Mouse (Mus musculus): ENCODE data around the gene Arl8a. TPM values are rescaled to one million over a fixed set of nuclear protein-coding genes. Genes with fewer than 3 reads are reported as not detected.

Arl8a gene
- total RNA-seq, 2 experiments from 2014 or later = 52.5 to 56.3 TPM

- no peak for DNase-seq
Observed at GRCm38 (mm10) chr1:135133678-135134435, 12.8 kb upstream of the Arl8a start.

- no peak for DNase-seq
Observed at GRCm38 (mm10) chr1:135135111-135135787, 11.4 kb upstream of the Arl8a start.

- peak; percentile 58 to 63 for DNase-seq
Observed at GRCm38 (mm10) chr1:135136500-135136899, 10.1 kb upstream of the Arl8a start.

- DNase-seq = no peak
Observed at GRCm38 (mm10) chr1:135139906-135140305, 6.7 kb upstream of the Arl8a start.

- no peak for DNase-seq
Observed at GRCm38 (mm10) chr1:135142452-135142851, 4.2 kb upstream of the Arl8a start.

- no peak for DNase-seq
Observed at GRCm38 (mm10) chr1:135143940-135144339, 2.7 kb upstream of the Arl8a start.

GRCm38 (mm10) chr1:135146946-135147701 is 500 bp downstream of the Arl8a start:
- peak; percentile 91 to 96 for DNase-seq

GRCm38 (mm10) chr1:135147702-135148058 is 1.1 kb downstream of the Arl8a start:
- DNase-seq = no peak

- DNase-seq = no peak
Observed at GRCm38 (mm10) chr1:135148476-135148875, 1.9 kb downstream of the Arl8a start.

GRCm38 (mm10) chr1:135148996-135149395 is 2.4 kb downstream of the Arl8a start:
- no peak for DNase-seq

GRCm38 (mm10) chr1:135154011-135154410 is 7.4 kb downstream of the Arl8a start:
- DNase-seq = no peak

GRCm38 (mm10) chr1:135154411-135154959 is 7.9 kb downstream of the Arl8a start:
- peak; percentile 64 to 75 for DNase-seq

GRCm38 (mm10) chr1:135156300-135156699 is 9.7 kb downstream of the Arl8a start:
- DNase-seq = no peak

GRCm38 (mm10) chr1:135158633-135159032 is 12.0 kb downstream of the Arl8a start:
- no peak for DNase-seq

GRCm38 (mm10) chr1:135159074-135159473 is 12.4 kb downstream of the Arl8a start:
- no peak for DNase-seq

GRCm38 (mm10) chr1:135159556-135160123 is 13.0 kb downstream of the Arl8a start:
- no peak for DNase-seq

- DNase-seq = no peak
Observed at GRCm38 (mm10) chr1:135160411-135161050, 13.9 kb downstream of the Arl8a start.

- no peak for DNase-seq
Observed at GRCm38 (mm10) chr1:135162720-135163119, 16.1 kb downstream of the Arl8a start.

- DNase-seq = no peak
Observed at GRCm38 (mm10) chr1:135167435-135167834, 20.8 kb downstream of the Arl8a start, which contains the start of gene Gpr37l1. Gene Gpr37l1 (minus strand): TSS chr1:135167681.

- no peak for DNase-seq
Observed at GRCm38 (mm10) chr1:135168453-135169200, 22.0 kb downstream of the Arl8a start.

Data from adrenal gland, postnatal 36 days (tissue).